Mouse (Mus musculus): Measurements from ENCODE around the gene Fam234b. TPM values are rescaled to one million over a fixed set of nuclear protein-coding genes. Genes with fewer than 3 reads are reported as not detected.

Fam234b gene
- polyA plus RNA-seq, 1 experiment from 2014 or later = 32.5 TPM

DNA sequence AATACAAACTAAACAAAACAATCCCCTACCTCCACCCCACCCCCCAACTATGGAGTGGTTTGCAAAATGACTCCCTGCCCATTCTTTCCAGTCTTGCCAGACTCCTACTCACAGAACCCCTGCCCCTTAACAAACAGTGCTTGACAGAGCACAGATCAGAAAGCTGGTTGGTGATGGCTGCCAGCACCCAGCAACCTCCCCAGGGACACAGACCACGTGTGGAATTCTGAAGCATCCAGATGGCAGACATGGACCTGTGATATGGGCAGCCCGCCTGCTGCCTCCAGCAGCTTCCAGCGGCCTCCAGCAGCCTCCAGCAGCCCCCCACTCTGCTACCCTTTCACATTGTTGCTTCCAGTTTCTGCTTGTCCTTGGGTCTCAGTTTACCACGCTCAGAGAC, 77.5 kb downstream of the Fam234b start:
- Histone ChIP-seq H3K9ac (ENCODE audit: low read depth, low read length) (no peak overlapping the region), H3K9me3 (ENCODE audit: control insufficient read depth, low read length) (no peaks in the 10 kb centered on the region), H3K4me2 (replicated peaks; ENCODE audit: low read depth, low read length) (no peak overlapping the region), H3K4me3 (ENCODE audit: low read depth, low read length) (no peak overlapping the region), H3K27me3 (ENCODE audit: control insufficient read depth, insufficient read depth, low read length) (no peaks in the 10 kb centered on the region), H3K27ac (ENCODE audit: low read depth, low read length) (no peak overlapping the region), H3K36me3 (ENCODE audit: control insufficient read depth, insufficient read depth, low read length) (no peaks in the 10 kb centered on the region), H3K4me1 (replicated peaks; ENCODE audit: control insufficient read depth, insufficient read depth, low read length) (no peaks in the 10 kb centered on the region)
- 56% methylated on average over 4 of the region's 4 CpGs for WGBS
- ATAC-seq (ENCODE audit: low FRiP score) = no peak
- no peak for DNase-seq (ENCODE audit: low spot score)

DNA sequence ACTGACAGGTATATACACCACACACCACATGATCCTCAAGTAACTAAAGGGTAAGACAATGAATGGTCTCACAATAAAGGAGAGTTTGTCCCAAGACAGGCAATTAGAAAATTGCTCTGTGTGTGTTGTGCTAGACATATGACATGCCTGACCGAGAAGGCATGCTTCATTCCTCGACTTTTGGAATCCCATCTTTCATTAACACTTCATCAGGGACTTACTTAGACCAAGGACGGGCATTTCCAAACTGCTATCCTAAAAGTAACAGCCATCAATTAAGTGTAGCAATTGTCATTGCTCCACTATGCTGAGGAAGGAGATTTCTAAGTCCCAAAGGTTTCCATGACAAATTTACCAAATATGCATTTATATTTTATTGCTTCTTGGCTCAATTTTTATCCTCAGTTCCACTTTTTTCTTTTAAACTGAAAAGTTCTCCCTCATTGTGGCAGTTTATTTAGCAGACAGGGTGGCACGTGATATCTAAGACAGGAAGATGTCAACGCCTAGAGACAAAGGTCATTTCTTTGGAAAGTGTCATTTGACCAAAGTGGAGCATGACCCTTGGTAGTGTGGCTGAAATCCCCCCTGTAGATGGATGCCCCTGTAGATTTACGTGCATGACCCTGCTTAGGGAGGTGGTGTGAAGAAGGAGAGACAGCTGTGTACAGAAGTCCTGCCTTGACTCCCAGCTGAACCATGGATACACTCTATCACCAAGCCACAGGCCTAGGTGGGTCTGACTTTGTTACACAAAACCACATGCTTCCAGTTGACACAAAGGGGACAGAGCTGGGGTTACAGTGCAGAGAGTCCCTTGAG, 78.9 kb downstream of the Fam234b start:
- no peaks in the 10 kb centered on the region for H3K27me3 ChIP-seq (ENCODE audit: control insufficient read depth, insufficient read depth, low read length)
- no peak for DNase-seq (ENCODE audit: low spot score)
- ATAC-seq (ENCODE audit: low FRiP score) = no peak
- no peaks in the 10 kb centered on the region for H3K4me1 ChIP-seq (replicated peaks; ENCODE audit: control insufficient read depth, insufficient read depth, low read length)
- no peak overlapping the region for H3K9ac ChIP-seq (ENCODE audit: low read depth, low read length)
- H3K36me3 ChIP-seq (ENCODE audit: control insufficient read depth, insufficient read depth, low read length) = no peaks in the 10 kb centered on the region
- no peaks in the 10 kb centered on the region for H3K9me3 ChIP-seq (ENCODE audit: control insufficient read depth, low read length)
- H3K27ac ChIP-seq (ENCODE audit: low read depth, low read length) = no peak overlapping the region
- H3K4me3 ChIP-seq (ENCODE audit: low read depth, low read length) = no peak overlapping the region
- WGBS = 71% methylated on average over 6 of the region's 6 CpGs
- no peak overlapping the region for H3K4me2 ChIP-seq (replicated peaks; ENCODE audit: low read depth, low read length)

DNA sequence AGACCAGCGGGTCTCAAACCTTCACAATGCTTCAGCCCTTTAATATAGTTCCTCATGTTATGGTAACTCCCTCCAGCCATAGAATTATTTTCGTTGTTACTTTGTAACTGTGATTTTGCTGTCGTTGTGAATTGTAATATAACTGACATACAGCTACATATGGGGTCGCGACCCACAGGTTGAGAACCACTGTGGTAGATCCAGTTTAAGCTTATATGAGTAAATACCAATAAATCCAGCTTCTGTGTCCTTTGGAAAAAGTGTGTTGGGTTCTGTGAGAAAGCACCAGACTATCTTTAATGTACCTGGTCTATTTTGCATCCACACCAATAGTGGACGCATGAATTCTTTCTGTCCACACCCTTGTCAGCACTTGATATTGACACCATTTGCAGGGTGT, 80.5 kb downstream of the Fam234b start:
- no peak overlapping the region for H3K9ac ChIP-seq (ENCODE audit: low read depth, low read length)
- no peaks in the 10 kb centered on the region for H3K27me3 ChIP-seq (ENCODE audit: control insufficient read depth, insufficient read depth, low read length)
- no peak for DNase-seq (ENCODE audit: low spot score)
- no peaks in the 10 kb centered on the region for H3K9me3 ChIP-seq (ENCODE audit: control insufficient read depth, low read length)
- H3K4me3 ChIP-seq (ENCODE audit: low read depth, low read length) = no peak overlapping the region
- H3K27ac ChIP-seq (ENCODE audit: low read depth, low read length) = no peak overlapping the region
- WGBS = 91% methylated on average over 6 of the region's 6 CpGs
- no peak for ATAC-seq (ENCODE audit: low FRiP score)
- no peaks in the 10 kb centered on the region for H3K4me1 ChIP-seq (replicated peaks; ENCODE audit: control insufficient read depth, insufficient read depth, low read length)
- no peaks in the 10 kb centered on the region for H3K36me3 ChIP-seq (ENCODE audit: control insufficient read depth, insufficient read depth, low read length)
- H3K4me2 ChIP-seq (replicated peaks; ENCODE audit: low read depth, low read length) = no peak overlapping the region

- Histone ChIP-seq H3K9me3 (ENCODE audit: control insufficient read depth, low read length) (no peaks in the 10 kb centered on the region), H3K36me3 (ENCODE audit: control insufficient read depth, insufficient read depth, low read length) (no peaks in the 10 kb centered on the region), H3K9ac (ENCODE audit: low read depth, low read length) (no peak overlapping the region), H3K4me3 (ENCODE audit: low read depth, low read length) (no peak overlapping the region), H3K4me2 (replicated peaks; ENCODE audit: low read depth, low read length) (no peak overlapping the region), H3K27ac (ENCODE audit: low read depth, low read length) (no peak overlapping the region), H3K27me3 (ENCODE audit: control insufficient read depth, insufficient read depth, low read length) (no peaks in the 10 kb centered on the region), H3K4me1 (replicated peaks; ENCODE audit: control insufficient read depth, insufficient read depth, low read length) (no peaks in the 10 kb centered on the region)
- 73% methylated on average over 5 of the region's 5 CpGs for WGBS
- no peak for ATAC-seq (ENCODE audit: low FRiP score)
- DNase-seq (ENCODE audit: low spot score) = no peak
These were observed 81.5 kb downstream of the Fam234b start for GRCm38 (mm10) chr6:135279286-135279685.

- no peak overlapping the region for H3K27ac ChIP-seq (ENCODE audit: low read depth, low read length)
- DNase-seq (ENCODE audit: low spot score) = no peak
These were observed 82.1 kb downstream of the Fam234b start for GRCm38 (mm10) chr6:135279856-135280255.

DNA sequence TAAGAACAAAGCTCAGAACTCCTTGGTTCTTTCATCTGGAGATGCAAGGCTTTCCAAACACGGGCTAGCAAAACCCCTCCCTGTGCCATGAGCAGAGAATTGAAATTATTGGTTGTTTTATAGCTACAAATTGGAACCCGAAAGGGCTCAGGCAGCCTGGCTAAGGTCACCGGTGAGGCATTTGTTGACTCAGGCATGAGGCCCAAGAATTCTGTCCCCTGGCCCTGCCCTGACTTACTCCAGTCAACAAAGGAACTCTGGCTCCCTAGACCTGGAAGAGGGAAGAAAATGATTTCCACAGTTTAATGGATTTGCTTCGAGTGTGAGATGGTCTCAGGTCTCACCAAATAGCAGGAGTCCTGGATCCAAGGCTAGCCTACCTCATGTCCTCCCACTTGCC, 94.6 kb downstream of the Fam234b start:
- H3K4me2 ChIP-seq (replicated peaks; ENCODE audit: low read depth, low read length) = no peak overlapping the region
- ATAC-seq (ENCODE audit: low FRiP score) = no peak
- 81% methylated on average over 4 of the region's 4 CpGs for WGBS

More at GRCm38 (mm10) chr6:135279856-135280255, 82.1 kb downstream of the Fam234b start:
- no peaks in the 10 kb centered on the region for H3K27me3 ChIP-seq (ENCODE audit: control insufficient read depth, insufficient read depth, low read length)
- no peak overlapping the region for H3K9ac ChIP-seq (ENCODE audit: low read depth, low read length)
- no peaks in the 10 kb centered on the region for H3K9me3 ChIP-seq (ENCODE audit: control insufficient read depth, low read length)
- no peak for ATAC-seq (ENCODE audit: low FRiP score)
- H3K4me1 ChIP-seq (replicated peaks; ENCODE audit: control insufficient read depth, insufficient read depth, low read length) = no peaks in the 10 kb centered on the region
- H3K4me2 ChIP-seq (replicated peaks; ENCODE audit: low read depth, low read length) = no peak overlapping the region
- H3K4me3 ChIP-seq (ENCODE audit: low read depth, low read length) = no peak overlapping the region
- WGBS = 57% methylated on average over 10 of the region's 10 CpGs
- no peaks in the 10 kb centered on the region for H3K36me3 ChIP-seq (ENCODE audit: control insufficient read depth, insufficient read depth, low read length)

GRCm38 (mm10) chr6:135294150-135294549, 96.4 kb downstream of the Fam234b start:
- no peak overlapping the region for H3K9ac ChIP-seq (ENCODE audit: low read depth, low read length)
- no peak overlapping the region for H3K4me3 ChIP-seq (ENCODE audit: low read depth, low read length)
- ATAC-seq (ENCODE audit: low FRiP score) (no peak), DNase-seq (ENCODE audit: low spot score) (no peak)
- H3K9me3 ChIP-seq (ENCODE audit: control insufficient read depth, low read length) = no peaks in the 10 kb centered on the region
- H3K4me1 ChIP-seq (replicated peaks; ENCODE audit: control insufficient read depth, insufficient read depth, low read length) = no peaks in the 10 kb centered on the region
- WGBS = 92% methylated on average over 6 of the region's 6 CpGs
- no peaks in the 10 kb centered on the region for H3K27me3 ChIP-seq (ENCODE audit: control insufficient read depth, insufficient read depth, low read length)
- H3K27ac ChIP-seq (ENCODE audit: low read depth, low read length) = no peak overlapping the region
- H3K4me2 ChIP-seq (replicated peaks; ENCODE audit: low read depth, low read length) = no peak overlapping the region
- no peaks in the 10 kb centered on the region for H3K36me3 ChIP-seq (ENCODE audit: control insufficient read depth, insufficient read depth, low read length)

More for the DNA sequence above, 94.6 kb downstream of the Fam234b start:
- Histone ChIP-seq H3K36me3 (ENCODE audit: control insufficient read depth, insufficient read depth, low read length) (no peaks in the 10 kb centered on the region), H3K27ac (ENCODE audit: low read depth, low read length) (no peak overlapping the region), H3K9me3 (ENCODE audit: control insufficient read depth, low read length) (no peaks in the 10 kb centered on the region), H3K27me3 (ENCODE audit: control insufficient read depth, insufficient read depth, low read length) (no peaks in the 10 kb centered on the region), H3K4me1 (replicated peaks; ENCODE audit: control insufficient read depth, insufficient read depth, low read length) (no peaks in the 10 kb centered on the region), H3K4me3 (ENCODE audit: low read depth, low read length) (no peak overlapping the region), H3K9ac (ENCODE audit: low read depth, low read length) (no peak overlapping the region)
- no peak for DNase-seq (ENCODE audit: low spot score)

Other genes with a start within 250 kb of the Fam234b start
- 3.0 and 3.7 TPM in 2 replicates for gene Apold1, start 216.3 kb upstream of the Fam234b start, polyA plus RNA-seq (2014; fragmentation: Nextera tagmentation; extraction: Ambion mirVana)
- gene Ddx47, start 186.4 kb upstream of the Fam234b start, polyA plus RNA-seq (2014; fragmentation: Nextera tagmentation; extraction: Ambion mirVana) = 101 and 102 TPM in 2 replicates
- 2.3 and 3.7 TPM in 2 replicates for gene Gprc5a, start 132.3 kb upstream of the Fam234b start, polyA plus RNA-seq (2014; fragmentation: Nextera tagmentation; extraction: Ambion mirVana)
- gene Gprc5d, start 79.7 kb upstream of the Fam234b start, polyA plus RNA-seq (2014; fragmentation: Nextera tagmentation; extraction: Ambion mirVana) = not detected in 2 replicates
- 2.6 and 4.1 TPM in 2 replicates for gene Hebp1, start within 50 bp of the Fam234b start, polyA plus RNA-seq (2014; fragmentation: Nextera tagmentation; extraction: Ambion mirVana)
- 0.32 and 0.66 TPM in 2 replicates for gene Gsg1, start 56.4 kb downstream of the Fam234b start, polyA plus RNA-seq (2014; fragmentation: Nextera tagmentation; extraction: Ambion mirVana)
- gene Pbp2, start 112.4 kb downstream of the Fam234b start, polyA plus RNA-seq (2014; fragmentation: Nextera tagmentation; extraction: Ambion mirVana) = 0.22 TPM in 1 of 2 replicates, not detected in the other
- 6.9 and 8.8 TPM in 2 replicates for gene Emp1, start 164.6 kb downstream of the Fam234b start, polyA plus RNA-seq (2014; fragmentation: Nextera tagmentation; extraction: Ambion mirVana)

Data from hindbrain, embryonic 11.5 days (tissue).